Mouse (Mus musculus): ENCODE data around the gene Elk3. TPM values are rescaled to one million over a fixed set of nuclear protein-coding genes. Genes with fewer than 3 reads are reported as not detected.
A peak's percentile ranks its signal among the peaks of the same experiment; 100 is the strongest.

Elk3 gene
- polyA plus RNA-seq, 1 experiment from 2014 or later: 44.9 TPM

GRCm38 (mm10) chr10:93306367-93306766 lies 4.6 kb downstream of the Elk3 start:
- H3K9ac ChIP-seq (ENCODE audit: low read length): peak overlapping the region; percentile 30; the same call in 1 of the 2 replicates
- WGBS: 54% methylated on average over 11 of the region's 11 CpGs
- H3K4me2 ChIP-seq (ENCODE audit: low read depth, low read length): peak overlapping the region; percentile 75
- peak overlapping the region; percentile 23; the same call in 1 of the 2 replicates for H3K4me3 ChIP-seq (ENCODE audit: low read length)
- no peak for ATAC-seq (ENCODE audit: low read depth)
- no peaks in the 10 kb centered on the region for H3K9me3 ChIP-seq (ENCODE audit: control insufficient read depth, low read length)
- H3K4me1 ChIP-seq (replicated peaks; ENCODE audit: control insufficient read depth, insufficient read depth, low read length): peaks cover 5% of the 10 kb centered on the region; the same call in 1 of the 2 replicates
- H3K36me3 ChIP-seq (ENCODE audit: control insufficient read depth, insufficient read depth, low read length): no peaks in the 10 kb centered on the region
- H3K27ac ChIP-seq (ENCODE audit: low read length): no peak overlapping the region
- no peaks in the 10 kb centered on the region for H3K27me3 ChIP-seq (ENCODE audit: control insufficient read depth, insufficient read depth, low read depth, low read length)

GRCm38 (mm10) chr10:93305946-93306345 lies 5.0 kb downstream of the Elk3 start:
- no peak for ATAC-seq (ENCODE audit: low read depth)
- WGBS: 36% methylated on average over 6 of the region's 6 CpGs
- H3K9ac ChIP-seq (ENCODE audit: low read length): peak overlapping the region; percentile 8; the same call in 1 of the 2 replicates

GRCm38 (mm10) chr10:93303231-93303630 lies 7.7 kb downstream of the Elk3 start:
- Histone ChIP-seq H3K27me3 (ENCODE audit: control insufficient read depth, insufficient read depth, low read depth, low read length) (no peaks in the 10 kb centered on the region), H3K27ac (ENCODE audit: low read length) (peak overlapping the region; percentile 10), H3K9ac (ENCODE audit: low read length) (no peak overlapping the region), H3K9me3 (ENCODE audit: control insufficient read depth, low read length) (no peaks in the 10 kb centered on the region), H3K4me3 (ENCODE audit: low read length) (no peak overlapping the region), H3K36me3 (ENCODE audit: control insufficient read depth, insufficient read depth, low read length) (no peaks in the 10 kb centered on the region), H3K4me2 (ENCODE audit: low read depth, low read length) (peak overlapping the region; percentile 4), H3K4me1 (replicated peaks; ENCODE audit: control insufficient read depth, insufficient read depth, low read length) (peaks cover under 1% of the 10 kb centered on the region)
- WGBS: 60% methylated on average over 4 of the region's 4 CpGs
- no peak for ATAC-seq (ENCODE audit: low read depth)

More at GRCm38 (mm10) chr10:93305946-93306345, 5.0 kb downstream of the Elk3 start:
- Histone ChIP-seq H3K4me2 (ENCODE audit: low read depth, low read length) (peak overlapping the region; percentile 75), H3K27me3 (ENCODE audit: control insufficient read depth, insufficient read depth, low read depth, low read length) (no peaks in the 10 kb centered on the region), H3K4me3 (ENCODE audit: low read length) (0 out of 2 replicates have a peak overlapping the region, but pooled peaks have one; percentile 23), H3K27ac (ENCODE audit: low read length) (0 out of 2 replicates have a peak overlapping the region, but pooled peaks have one; percentile 16), H3K4me1 (replicated peaks; ENCODE audit: control insufficient read depth, insufficient read depth, low read length) (peaks cover 5% of the 10 kb centered on the region; the same call in 1 of the 2 replicates), H3K9me3 (ENCODE audit: control insufficient read depth, low read length) (no peaks in the 10 kb centered on the region), H3K36me3 (ENCODE audit: control insufficient read depth, insufficient read depth, low read length) (no peaks in the 10 kb centered on the region)

- Histone ChIP-seq H3K4me2 (ENCODE audit: low read depth, low read length) (no peak overlapping the region), H3K36me3 (ENCODE audit: control insufficient read depth, insufficient read depth, low read length) (no peaks in the 10 kb centered on the region), H3K9me3 (ENCODE audit: control insufficient read depth, low read length) (no peaks in the 10 kb centered on the region), H3K4me1 (replicated peaks; ENCODE audit: control insufficient read depth, insufficient read depth, low read length) (peaks cover 3% of the 10 kb centered on the region), H3K4me3 (ENCODE audit: low read length) (no peak overlapping the region), H3K27ac (ENCODE audit: low read length) (peak overlapping the region; percentile 27; the same call in 1 of the 2 replicates), H3K27me3 (ENCODE audit: control insufficient read depth, insufficient read depth, low read depth, low read length) (no peaks in the 10 kb centered on the region), H3K9ac (ENCODE audit: low read length) (no peak overlapping the region)
- no peak for ATAC-seq (ENCODE audit: low read depth)
- 60% methylated on average over 8 of the region's 8 CpGs for WGBS
These were observed 9.1 kb downstream of the Elk3 start for GRCm38 (mm10) chr10:93301831-93302230.

- peak overlapping the region; percentile 9 for H3K4me2 ChIP-seq (ENCODE audit: low read depth, low read length)
- H3K36me3 ChIP-seq (ENCODE audit: control insufficient read depth, insufficient read depth, low read length): no peaks in the 10 kb centered on the region
- H3K4me3 ChIP-seq (ENCODE audit: low read length): no peak overlapping the region
- peak overlapping the region; percentile 83 for H3K27ac ChIP-seq (ENCODE audit: low read length)
- H3K9me3 ChIP-seq (ENCODE audit: control insufficient read depth, low read length): no peaks in the 10 kb centered on the region
- H3K27me3 ChIP-seq (ENCODE audit: control insufficient read depth, insufficient read depth, low read depth, low read length): no peaks in the 10 kb centered on the region
- 0 out of 2 replicates have a peak overlapping the region, but pooled peaks have one; percentile 19 for H3K9ac ChIP-seq (ENCODE audit: low read length)
- H3K4me1 ChIP-seq (replicated peaks; ENCODE audit: control insufficient read depth, insufficient read depth, low read length): peaks cover 5% of the 10 kb centered on the region
- ATAC-seq (ENCODE audit: low read depth): peak; percentile 69
- 50% methylated on average over 7 of the region's 7 CpGs for WGBS
These were observed 12.7 kb downstream of the Elk3 start for GRCm38 (mm10) chr10:93298208-93298607.

GRCm38 (mm10) chr10:93297774-93298173 lies 13.2 kb downstream of the Elk3 start:
- Histone ChIP-seq H3K27me3 (ENCODE audit: control insufficient read depth, insufficient read depth, low read depth, low read length) (no peaks in the 10 kb centered on the region), H3K36me3 (ENCODE audit: control insufficient read depth, insufficient read depth, low read length) (no peaks in the 10 kb centered on the region), H3K4me2 (ENCODE audit: low read depth, low read length) (peak overlapping the region; percentile 9; the same call in 1 of the 2 replicates), H3K9me3 (ENCODE audit: control insufficient read depth, low read length) (no peaks in the 10 kb centered on the region), H3K9ac (ENCODE audit: low read length) (0 out of 2 replicates have a peak overlapping the region, but pooled peaks have one; percentile 19), H3K4me3 (ENCODE audit: low read length) (no peak overlapping the region), H3K4me1 (replicated peaks; ENCODE audit: control insufficient read depth, insufficient read depth, low read length) (peaks cover 5% of the 10 kb centered on the region), H3K27ac (ENCODE audit: low read length) (peak overlapping the region; percentile 83)
- 24% methylated on average over 5 of the region's 5 CpGs for WGBS
- peak; percentile 67 for ATAC-seq (ENCODE audit: low read depth)

- 56% methylated on average over 20 of the region's 20 CpGs for WGBS
- H3K4me3 ChIP-seq (ENCODE audit: low read length): no peak overlapping the region
These were observed 16.3 kb downstream of the Elk3 start for GRCm38 (mm10) chr10:93294547-93295219.

GRCm38 (mm10) chr10:93293621-93294020 lies 17.3 kb downstream of the Elk3 start:
- ATAC-seq (ENCODE audit: low read depth): no peak
- Histone ChIP-seq H3K4me3 (ENCODE audit: low read length) (no peak overlapping the region), H3K4me1 (replicated peaks; ENCODE audit: control insufficient read depth, insufficient read depth, low read length) (peaks cover 17% of the 10 kb centered on the region), H3K9me3 (ENCODE audit: control insufficient read depth, low read length) (no peaks in the 10 kb centered on the region), H3K27ac (ENCODE audit: low read length) (no peak overlapping the region), H3K36me3 (ENCODE audit: control insufficient read depth, insufficient read depth, low read length) (no peaks in the 10 kb centered on the region), H3K27me3 (ENCODE audit: control insufficient read depth, insufficient read depth, low read depth, low read length) (no peaks in the 10 kb centered on the region), H3K4me2 (ENCODE audit: low read depth, low read length) (no peak overlapping the region), H3K9ac (ENCODE audit: low read length) (no peak overlapping the region)
- 44% methylated on average over 7 of the region's 7 CpGs for WGBS

More at GRCm38 (mm10) chr10:93294547-93295219, 16.3 kb downstream of the Elk3 start:
- H3K4me1 ChIP-seq (replicated peaks; ENCODE audit: control insufficient read depth, insufficient read depth, low read length): peaks cover 13% of the 10 kb centered on the region
- H3K4me2 ChIP-seq (ENCODE audit: low read depth, low read length): peak overlapping the region; percentile 22
- no peaks in the 10 kb centered on the region for H3K9me3 ChIP-seq (ENCODE audit: control insufficient read depth, low read length)
- H3K27me3 ChIP-seq (ENCODE audit: control insufficient read depth, insufficient read depth, low read depth, low read length): no peaks in the 10 kb centered on the region
- H3K36me3 ChIP-seq (ENCODE audit: control insufficient read depth, insufficient read depth, low read length): no peaks in the 10 kb centered on the region
- peak overlapping the region; percentile 69 for H3K27ac ChIP-seq (ENCODE audit: low read length)
- H3K9ac ChIP-seq (ENCODE audit: low read length): 0 out of 2 replicates have a peak overlapping the region, but pooled peaks have one; percentile 10
- ATAC-seq (ENCODE audit: low read depth): peak; percentile 24; the same call in 1 of the 2 replicates

GRCm38 (mm10) chr10:93291843-93292242 lies 19.1 kb downstream of the Elk3 start:
- Histone ChIP-seq H3K9me3 (ENCODE audit: control insufficient read depth, low read length) (no peaks in the 10 kb centered on the region), H3K4me2 (ENCODE audit: low read depth, low read length) (no peak overlapping the region), H3K4me1 (replicated peaks; ENCODE audit: control insufficient read depth, insufficient read depth, low read length) (peaks cover 19% of the 10 kb centered on the region), H3K4me3 (ENCODE audit: low read length) (no peak overlapping the region), H3K9ac (ENCODE audit: low read length) (no peak overlapping the region), H3K36me3 (ENCODE audit: control insufficient read depth, insufficient read depth, low read length) (no peaks in the 10 kb centered on the region), H3K27me3 (ENCODE audit: control insufficient read depth, insufficient read depth, low read depth, low read length) (no peaks in the 10 kb centered on the region), H3K27ac (ENCODE audit: low read length) (0 out of 2 replicates have a peak overlapping the region, but pooled peaks have one; percentile 14)
- 3% methylated on average over 6 of the region's 6 CpGs for WGBS
- peak; percentile 60 for ATAC-seq (ENCODE audit: low read depth)

All from lung, embryonic 16.5 days (tissue).